Mouse (Mus musculus) midbrain, embryonic 11.5 days (tissue): ENCODE data around the gene Alcam. TPM values are rescaled to one million over a fixed set of nuclear protein-coding genes. Genes with fewer than 3 reads are reported as not detected.

ENCODE experiments used
- ATAC-seq: fragments of 200-750 bp; cut with Nextera tagmentation; 2 replicates; pipeline ENCODE4 v1.8.0; 2017; ENCODE audit warnings: moderate TSS enrichment, moderate library complexity; ENCODE audit not compliant: low FRiP score
- DNase-seq: peaks from one replicate; pipeline ENCODE4 v3.0.0; 2015; ENCODE audit warnings: low spot score; ENCODE audit errors: missing footprints
- H3K27ac ChIP-seq: fragments of 300-500 bp; sonication (generic); 2 replicates; pipeline ENCODE4 v1.5.1; 2014; ENCODE audit warnings: low read depth, low read length
- H3K27me3 ChIP-seq: fragments of 300-500 bp; sonication (generic); 2 replicates; pipeline ENCODE4 v1.6.1; 2014; ENCODE audit warnings: mild to moderate bottlenecking, low read length, moderate library complexity, mixed read lengths; ENCODE audit not compliant: control insufficient read depth, insufficient read depth
- H3K36me3 ChIP-seq: fragments of 300-500 bp; sonication (generic); 2 replicates; pipeline ENCODE4 v1.6.1; 2014; ENCODE audit warnings: mild to moderate bottlenecking, low read length, moderate library complexity, mixed read lengths; ENCODE audit not compliant: control insufficient read depth, insufficient read depth
- H3K4me1 ChIP-seq: fragments of 300-500 bp; sonication (generic); 2 replicates; pipeline ENCODE4 v1.6.1; 2014; ENCODE audit warnings: low read length; ENCODE audit not compliant: control insufficient read depth, insufficient read depth
- H3K4me2 ChIP-seq: fragments of 300-500 bp; sonication (generic); 2 replicates; pipeline ENCODE4 v1.6.1; 2014; ENCODE audit warnings: mild to moderate bottlenecking, moderate library complexity
- H3K4me3 ChIP-seq: fragments of 300-500 bp; sonication (generic); 2 replicates; pipeline ENCODE4 v1.5.1; 2014; ENCODE audit warnings: low read depth, low read length
- H3K9ac ChIP-seq: fragments of 300-500 bp; sonication (generic); 2 replicates; pipeline ENCODE4 v1.6.1; 2014; ENCODE audit warnings: low read length
- H3K9me3 ChIP-seq: fragments of 300-500 bp; sonication (generic); 2 replicates; pipeline ENCODE4 v1.6.1; 2016; ENCODE audit warnings: low read length; ENCODE audit not compliant: control insufficient read depth
- WGBS: fragments of 180-500 bp; shearing (Covaris S2); extraction: QIAGEN DNeasy Blood & Tissue Kit; methylation state at CpG from one replicate; pipeline ENCODE4 v1.1.7; 2014; 5-methylcytosine and 5-hydroxymethylcytosine counted together
- polyA plus RNA-seq: library from polyadenylated mRNA; unstranded; fragments of >200 nt; fragmentation: Nextera tagmentation; extraction: Ambion mirVana; gene quantifications from 2 replicates; pipeline ENCODE4 v1.2.1, GENCODE M21; 2014

The Alcam gene
- polyA plus RNA-seq, 1 experiment from 2014 or later: 44.2 TPM

- H3K9me3 ChIP-seq: no peaks in the 10 kb centered on the region
- no peak overlapping the region for H3K27ac ChIP-seq
- H3K4me2 ChIP-seq: no peak overlapping the region
- ATAC-seq (no peak), DNase-seq (no peak)
- 82% methylated on average over 2 of the region's 2 CpGs for WGBS
- no peak overlapping the region for H3K4me3 ChIP-seq
- no peaks in the 10 kb centered on the region for H3K36me3 ChIP-seq
- H3K9ac ChIP-seq: no peak overlapping the region
- no peaks in the 10 kb centered on the region for H3K4me1 ChIP-seq
- no peaks in the 10 kb centered on the region for H3K27me3 ChIP-seq
Observed at GRCm38 (mm10) chr16:52431590-52431989, 22.3 kb downstream of the Alcam start.

- Histone ChIP-seq H3K4me3 (no peak overlapping the region), H3K36me3 (no peaks in the 10 kb centered on the region), H3K4me1 (no peaks in the 10 kb centered on the region), H3K9me3 (no peaks in the 10 kb centered on the region), H3K4me2 (no peak overlapping the region), H3K27me3 (no peaks in the 10 kb centered on the region), H3K27ac (no peak overlapping the region), H3K9ac (no peak overlapping the region)
- 79% methylated on average over 3 of the region's 3 CpGs for WGBS
- DNase-seq: no peak
- ATAC-seq: no peak
Observed at GRCm38 (mm10) chr16:52430073-52430472, 23.8 kb downstream of the Alcam start.

- no peak overlapping the region for H3K27ac ChIP-seq
- ATAC-seq (no peak), DNase-seq (no peak)
- no peak overlapping the region for H3K9ac ChIP-seq
- no peak overlapping the region for H3K4me2 ChIP-seq
- no peaks in the 10 kb centered on the region for H3K4me1 ChIP-seq
- H3K27me3 ChIP-seq: no peaks in the 10 kb centered on the region
- no peaks in the 10 kb centered on the region for H3K9me3 ChIP-seq
- H3K36me3 ChIP-seq: no peaks in the 10 kb centered on the region
- no peak overlapping the region for H3K4me3 ChIP-seq
Observed at GRCm38 (mm10) chr16:52429661-52430060, 24.2 kb downstream of the Alcam start.

GRCm38 (mm10) chr16:52428505-52428904 is 25.4 kb downstream of the Alcam start:
- ATAC-seq (no peak), DNase-seq (no peak)
- H3K4me3 ChIP-seq: no peak overlapping the region
- no peaks in the 10 kb centered on the region for H3K9me3 ChIP-seq
- no peaks in the 10 kb centered on the region for H3K36me3 ChIP-seq
- 83% methylated on average over 4 of the region's 4 CpGs for WGBS
- no peak overlapping the region for H3K27ac ChIP-seq
- no peak overlapping the region for H3K9ac ChIP-seq
- H3K27me3 ChIP-seq: no peaks in the 10 kb centered on the region
- H3K4me1 ChIP-seq: no peaks in the 10 kb centered on the region
- H3K4me2 ChIP-seq: no peak overlapping the region

- Histone ChIP-seq H3K4me2 (no peak overlapping the region), H3K4me3 (no peak overlapping the region), H3K9me3 (no peaks in the 10 kb centered on the region), H3K27ac (no peak overlapping the region), H3K27me3 (no peaks in the 10 kb centered on the region), H3K4me1 (no peaks in the 10 kb centered on the region), H3K36me3 (no peaks in the 10 kb centered on the region), H3K9ac (no peak overlapping the region)
- ATAC-seq (no peak), DNase-seq (no peak)
- WGBS: 79% methylated on average over 5 of the region's 5 CpGs
Observed at GRCm38 (mm10) chr16:52418568-52419158, 35.2 kb downstream of the Alcam start.

- Histone ChIP-seq H3K9ac (no peak overlapping the region), H3K4me2 (no peak overlapping the region), H3K4me1 (no peaks in the 10 kb centered on the region), H3K4me3 (no peak overlapping the region), H3K27ac (no peak overlapping the region), H3K9me3 (no peaks in the 10 kb centered on the region), H3K27me3 (no peaks in the 10 kb centered on the region), H3K36me3 (no peaks in the 10 kb centered on the region)
- ATAC-seq: no peak
- WGBS: 72% methylated on average over 5 of the region's 5 CpGs
- no peak for DNase-seq
Observed at GRCm38 (mm10) chr16:52417982-52418381, 35.9 kb downstream of the Alcam start.

GRCm38 (mm10) chr16:52417146-52417545 is 36.7 kb downstream of the Alcam start:
- no peak for DNase-seq
- Histone ChIP-seq H3K36me3 (no peaks in the 10 kb centered on the region), H3K4me1 (no peaks in the 10 kb centered on the region), H3K4me3 (no peak overlapping the region), H3K4me2 (no peak overlapping the region), H3K9ac (no peak overlapping the region), H3K27me3 (no peaks in the 10 kb centered on the region), H3K9me3 (no peaks in the 10 kb centered on the region), H3K27ac (no peak overlapping the region)
- WGBS: 88% methylated on average over 7 of the region's 7 CpGs
- no peak for ATAC-seq

- Histone ChIP-seq H3K4me3 (no peak overlapping the region), H3K27ac (no peak overlapping the region), H3K4me2 (no peak overlapping the region), H3K27me3 (no peaks in the 10 kb centered on the region), H3K9ac (no peak overlapping the region), H3K36me3 (no peaks in the 10 kb centered on the region), H3K4me1 (no peaks in the 10 kb centered on the region), H3K9me3 (no peaks in the 10 kb centered on the region)
- WGBS: 85% methylated on average over 3 of the region's 3 CpGs
- DNase-seq (no peak), ATAC-seq (no peak)
Observed at GRCm38 (mm10) chr16:52413714-52414113, 40.2 kb downstream of the Alcam start.

GRCm38 (mm10) chr16:52406072-52406471 is 47.8 kb downstream of the Alcam start:
- H3K27ac ChIP-seq: no peak overlapping the region
- 95% methylated on average over 3 of the region's 3 CpGs for WGBS
- H3K9me3 ChIP-seq: no peaks in the 10 kb centered on the region
- no peak for DNase-seq
- no peaks in the 10 kb centered on the region for H3K27me3 ChIP-seq
- no peak overlapping the region for H3K9ac ChIP-seq
- no peaks in the 10 kb centered on the region for H3K4me1 ChIP-seq
- H3K4me3 ChIP-seq: no peak overlapping the region
- ATAC-seq: no peak
- H3K36me3 ChIP-seq: no peaks in the 10 kb centered on the region
- H3K4me2 ChIP-seq: no peak overlapping the region

- no peaks in the 10 kb centered on the region for H3K27me3 ChIP-seq
- DNase-seq (no peak), ATAC-seq (no peak)
- H3K4me1 ChIP-seq: no peaks in the 10 kb centered on the region
- no peaks in the 10 kb centered on the region for H3K36me3 ChIP-seq
- H3K9ac ChIP-seq: no peak overlapping the region
- no peak overlapping the region for H3K27ac ChIP-seq
- no peak overlapping the region for H3K4me2 ChIP-seq
- H3K9me3 ChIP-seq: no peaks in the 10 kb centered on the region
- no peak overlapping the region for H3K4me3 ChIP-seq
- WGBS: 70% methylated on average over 2 of the region's 2 CpGs
Observed at GRCm38 (mm10) chr16:52405272-52405671, 48.6 kb downstream of the Alcam start.
